Mouse (Mus musculus): ENCODE measurements at regions not wholly inside any gene's neighbourhood (a gene's known extent, or its start where the extent isn't known, plus 50 kb on each side); places are given as distances from the start of the nearest gene placed in this dataset.
A peak's percentile ranks its signal among the peaks of the same experiment; 100 is the strongest.
"Not testable (repeated sequence)": the region's sequence is repeated elsewhere in the genome, so short reads cannot be mapped to it uniquely, and the experiment has no call there.

GRCm38 (mm10) chr9:97297538-97297937 lies 72.2 kb downstream of the Trim42 start:
- H3K4me3 ChIP-seq: no peak overlapping the region
- H3K36me3 ChIP-seq: no peaks in the 10 kb centered on the region
- DNase-seq (ENCODE audit: low spot score): peak; percentile 33
- no peak overlapping the region for H3K27ac ChIP-seq (replicated peaks)
- no peaks in the 10 kb centered on the region for H3K27me3 ChIP-seq (ENCODE audit: low read depth, poor library complexity, severe bottlenecking)
- 14% methylated on average over 4 of the region's 4 CpGs for WGBS
- peaks cover 4% of the 10 kb centered on the region; the same call in 1 of the 2 replicates for H3K4me1 ChIP-seq
- H3K9me3 ChIP-seq (replicated peaks): no peaks in the 10 kb centered on the region

- 44% methylated on average over 7 of the region's 7 CpGs for WGBS
- Histone ChIP-seq H3K9me3 (replicated peaks) (no peaks in the 10 kb centered on the region), H3K27me3 (ENCODE audit: low read depth, poor library complexity, severe bottlenecking) (no peaks in the 10 kb centered on the region), H3K4me1 (peaks cover 4% of the 10 kb centered on the region; the same call in 1 of the 2 replicates), H3K4me3 (no peak overlapping the region), H3K27ac (replicated peaks) (no peak overlapping the region), H3K36me3 (no peaks in the 10 kb centered on the region)
- DNase-seq (ENCODE audit: low spot score): no peak
These were observed 74.0 kb downstream of the Trim42 start for GRCm38 (mm10) chr9:97295770-97296169.

GRCm38 (mm10) chr9:97291870-97292269 lies 77.9 kb downstream of the Trim42 start:
- Histone ChIP-seq H3K9me3 (replicated peaks) (no peaks in the 10 kb centered on the region), H3K4me3 (no peak overlapping the region), H3K27ac (replicated peaks) (no peak overlapping the region), H3K4me1 (no peaks in the 10 kb centered on the region), H3K36me3 (no peaks in the 10 kb centered on the region), H3K27me3 (ENCODE audit: low read depth, poor library complexity, severe bottlenecking) (no peaks in the 10 kb centered on the region)
- 92% methylated on average over 1 of the region's 1 CpGs for WGBS
- no peak for DNase-seq (ENCODE audit: low spot score)

- H3K4me3 ChIP-seq: no peak overlapping the region
- H3K4me1 ChIP-seq: peaks cover 13% of the 10 kb centered on the region
- WGBS: 73% methylated on average over 7 of the region's 7 CpGs
- H3K9me3 ChIP-seq (replicated peaks): no peaks in the 10 kb centered on the region
- no peak overlapping the region for H3K27ac ChIP-seq (replicated peaks)
- no peak for DNase-seq (ENCODE audit: low spot score)
- no peaks in the 10 kb centered on the region for H3K36me3 ChIP-seq
- H3K27me3 ChIP-seq (ENCODE audit: low read depth, poor library complexity, severe bottlenecking): no peaks in the 10 kb centered on the region
These were observed 85.4 kb downstream of the Trim42 start for GRCm38 (mm10) chr9:97284282-97284802.

GRCm38 (mm10) chr9:97282090-97282489 lies 87.7 kb downstream of the Trim42 start:
- Histone ChIP-seq H3K27me3 (ENCODE audit: low read depth, poor library complexity, severe bottlenecking) (no peaks in the 10 kb centered on the region), H3K4me3 (no peak overlapping the region), H3K36me3 (no peaks in the 10 kb centered on the region), H3K9me3 (replicated peaks) (no peaks in the 10 kb centered on the region), H3K27ac (replicated peaks) (no peak overlapping the region), H3K4me1 (peaks cover 13% of the 10 kb centered on the region)
- WGBS: 97% methylated on average over 3 of the region's 3 CpGs
- DNase-seq (ENCODE audit: low spot score): no peak

GRCm38 (mm10) chr9:97275449-97275848 lies 94.3 kb downstream of the Trim42 start:
- not testable (repeated sequence) for H3K27me3 ChIP-seq (ENCODE audit: low read depth, poor library complexity, severe bottlenecking); H3K36me3 ChIP-seq; H3K27ac ChIP-seq (replicated peaks); H3K4me3 ChIP-seq; H3K9me3 ChIP-seq (replicated peaks); DNase-seq (ENCODE audit: low spot score); H3K4me1 ChIP-seq
- WGBS: 92% methylated on average over 14 of the region's 14 CpGs

GRCm38 (mm10) chr9:97273891-97274290 lies 95.9 kb downstream of the Trim42 start:
- H3K4me1 ChIP-seq: no peaks in the 10 kb centered on the region
- DNase-seq (ENCODE audit: low spot score): no peak
- no peaks in the 10 kb centered on the region for H3K36me3 ChIP-seq
- no peaks in the 10 kb centered on the region for H3K27me3 ChIP-seq (ENCODE audit: low read depth, poor library complexity, severe bottlenecking)
- WGBS: 95% methylated on average over 7 of the region's 7 CpGs
- no peaks in the 10 kb centered on the region for H3K9me3 ChIP-seq (replicated peaks)
- no peak overlapping the region for H3K4me3 ChIP-seq
- H3K27ac ChIP-seq (replicated peaks): no peak overlapping the region

- H3K27me3 ChIP-seq (ENCODE audit: low read depth, poor library complexity, severe bottlenecking): no peaks in the 10 kb centered on the region
These were observed 97.7 kb downstream of the Trim42 start for GRCm38 (mm10) chr9:97272061-97272460.

GRCm38 (mm10) chr9:97247621-97248020 lies 122.1 kb downstream of the Trim42 start:
- Histone ChIP-seq H3K4me3 (no peak overlapping the region), H3K27me3 (ENCODE audit: low read depth, poor library complexity, severe bottlenecking) (no peaks in the 10 kb centered on the region), H3K36me3 (no peaks in the 10 kb centered on the region), H3K27ac (replicated peaks) (no peak overlapping the region), H3K9me3 (replicated peaks) (no peaks in the 10 kb centered on the region), H3K4me1 (no peaks in the 10 kb centered on the region)
- WGBS: 91% methylated on average over 1 of the region's 1 CpGs
- no peak for DNase-seq (ENCODE audit: low spot score)

More at GRCm38 (mm10) chr9:97272061-97272460, 97.7 kb downstream of the Trim42 start:
- Histone ChIP-seq H3K4me1 (no peaks in the 10 kb centered on the region), H3K9me3 (replicated peaks) (no peaks in the 10 kb centered on the region), H3K4me3 (no peak overlapping the region), H3K36me3 (no peaks in the 10 kb centered on the region), H3K27ac (replicated peaks) (no peak overlapping the region)
- 96% methylated on average over 8 of the region's 8 CpGs for WGBS
- DNase-seq (ENCODE audit: low spot score): no peak

- no peak overlapping the region for H3K4me3 ChIP-seq
- H3K4me1 ChIP-seq: peaks cover 16% of the 10 kb centered on the region
- no peaks in the 10 kb centered on the region for H3K9me3 ChIP-seq (replicated peaks)
- H3K36me3 ChIP-seq: no peaks in the 10 kb centered on the region
- no peak overlapping the region for H3K27ac ChIP-seq (replicated peaks)
- H3K27me3 ChIP-seq (ENCODE audit: low read depth, poor library complexity, severe bottlenecking): no peaks in the 10 kb centered on the region
- DNase-seq (ENCODE audit: low spot score): no peak
- 89% methylated on average over 5 of the region's 5 CpGs for WGBS
These were observed 115.1 kb upstream of the Slc25a36 start for GRCm38 (mm10) chr9:97226074-97226473.

- H3K9me3 ChIP-seq (replicated peaks): no peaks in the 10 kb centered on the region
- no peaks in the 10 kb centered on the region for H3K27me3 ChIP-seq (ENCODE audit: low read depth, poor library complexity, severe bottlenecking)
- WGBS: 32% methylated on average over 7 of the region's 7 CpGs
- H3K27ac ChIP-seq (replicated peaks): no peak overlapping the region; the same call in 1 of the 2 replicates
- DNase-seq (ENCODE audit: low spot score): no peak
- no peaks in the 10 kb centered on the region for H3K36me3 ChIP-seq
- H3K4me1 ChIP-seq: peaks cover 16% of the 10 kb centered on the region
- no peak overlapping the region for H3K4me3 ChIP-seq
These were observed 113.6 kb upstream of the Slc25a36 start for GRCm38 (mm10) chr9:97224549-97224948.

- no peaks in the 10 kb centered on the region for H3K36me3 ChIP-seq
- 40% methylated on average over 2 of the region's 2 CpGs for WGBS
- no peak overlapping the region for H3K4me3 ChIP-seq
- H3K9me3 ChIP-seq (replicated peaks): no peaks in the 10 kb centered on the region
- H3K27me3 ChIP-seq (ENCODE audit: low read depth, poor library complexity, severe bottlenecking): no peaks in the 10 kb centered on the region
- DNase-seq (ENCODE audit: low spot score): no peak
- H3K4me1 ChIP-seq: no peaks in the 10 kb centered on the region
- no peak overlapping the region for H3K27ac ChIP-seq (replicated peaks)
These were observed 103.8 kb upstream of the Slc25a36 start for GRCm38 (mm10) chr9:97214806-97215205.

- no peak for DNase-seq (ENCODE audit: low spot score)
- Histone ChIP-seq H3K27ac (replicated peaks) (no peak overlapping the region), H3K9me3 (replicated peaks) (no peaks in the 10 kb centered on the region), H3K4me3 (no peak overlapping the region), H3K27me3 (ENCODE audit: low read depth, poor library complexity, severe bottlenecking) (no peaks in the 10 kb centered on the region), H3K36me3 (no peaks in the 10 kb centered on the region), H3K4me1 (no peaks in the 10 kb centered on the region)
- 92% methylated on average over 14 of the region's 14 CpGs for WGBS
These were observed 79.4 kb upstream of the Slc25a36 start for GRCm38 (mm10) chr9:97190321-97190860.

GRCm38 (mm10) chr9:97189646-97190045 lies 78.7 kb upstream of the Slc25a36 start:
- no peaks in the 10 kb centered on the region for H3K36me3 ChIP-seq
- H3K27me3 ChIP-seq (ENCODE audit: low read depth, poor library complexity, severe bottlenecking): no peaks in the 10 kb centered on the region
- H3K4me3 ChIP-seq: no peak overlapping the region
- WGBS: 94% methylated on average over 4 of the region's 4 CpGs
- no peak for DNase-seq (ENCODE audit: low spot score)
- H3K4me1 ChIP-seq: no peaks in the 10 kb centered on the region
- H3K9me3 ChIP-seq (replicated peaks): no peaks in the 10 kb centered on the region
- H3K27ac ChIP-seq (replicated peaks): no peak overlapping the region
